8 mouse cellular contexts compared by ENCODE assay signal in genomic region chr10:61980424-61980823, GRCm38 (mm10). TPM values are rescaled to one million over a fixed set of nuclear protein-coding genes. Genes with fewer than 3 reads are reported as not detected.
DNase-seq lines count a peak whose midpoint lies in the region; ATAC-seq lines count a peak whose summit lies in the region.

No protein-coding gene starts in this region.

- no peak overlapping the region for H3K4me3 ChIP-seq in liver, embryonic 12.5 days
- no peak overlapping the region for H3K4me3 ChIP-seq in intestine, embryonic 16.5 days (ENCODE audit: low read length)
- H3K4me3 ChIP-seq in limb, embryonic 13.5 days, result no peak overlapping the region
- H3K4me3 ChIP-seq in neural tube, embryonic 11.5 days (ENCODE audit: low read depth, low read length), result no peak overlapping the region

- H3K9ac ChIP-seq in liver, embryonic 12.5 days, result no peak overlapping the region
- H3K9ac ChIP-seq in intestine, embryonic 16.5 days (ENCODE audit: low read depth, low read length), result no peak overlapping the region
- H3K9ac ChIP-seq in limb, embryonic 13.5 days, result no peak overlapping the region
- no peak overlapping the region for H3K9ac ChIP-seq in neural tube, embryonic 11.5 days (ENCODE audit: low read length)

- H3K9me3 ChIP-seq in liver, embryonic 12.5 days (replicated peaks), result no peaks in the 10 kb centered on the region
- H3K9me3 ChIP-seq in intestine, embryonic 16.5 days (ENCODE audit: control insufficient read depth, low read length), result 0 out of 2 replicates have a peak, but pooled peaks cover 6% of the 10 kb centered on the region
- no peaks in the 10 kb centered on the region for H3K9me3 ChIP-seq in limb, embryonic 13.5 days
- no peaks in the 10 kb centered on the region for H3K9me3 ChIP-seq in neural tube, embryonic 11.5 days (ENCODE audit: control insufficient read depth, low read length)

- no peak overlapping the region for H3K27ac ChIP-seq in liver, embryonic 12.5 days
- H3K27ac ChIP-seq in intestine, embryonic 16.5 days (ENCODE audit: low read length), result no peak overlapping the region
- no peak overlapping the region for H3K27ac ChIP-seq in limb, embryonic 13.5 days
- no peak overlapping the region for H3K27ac ChIP-seq in neural tube, embryonic 11.5 days (ENCODE audit: low read depth, low read length)

- peaks cover 57% of the 10 kb centered on the region for H3K27me3 ChIP-seq in liver, embryonic 12.5 days (replicated peaks)
- peaks cover 29% of the 10 kb centered on the region for H3K27me3 ChIP-seq in intestine, embryonic 16.5 days (replicated peaks; ENCODE audit: control insufficient read depth, insufficient read depth, low read length)
- peaks cover 48% of the 10 kb centered on the region for H3K27me3 ChIP-seq in limb, embryonic 13.5 days
- peaks cover 42% of the 10 kb centered on the region for H3K27me3 ChIP-seq in neural tube, embryonic 11.5 days (ENCODE audit: control insufficient read depth, insufficient read depth, low read length)

- DNase-seq in liver, result peak; percentile 84
- peak; percentile 89 for DNase-seq in embryo, embryonic 10 days (ENCODE audit: low spot score)
- DNase-seq in gastrocnemius, postnatal 14 days, result peak; percentile 90
- peak; percentile 89 for DNase-seq in neural tube, embryonic 11.5 days (ENCODE audit: low spot score)
- peak; percentile 43 for DNase-seq in telencephalon, adult 2 months (ENCODE audit: low read depth, low spot score)

- no peak for ATAC-seq in liver, embryonic 12.5 days
- ATAC-seq in intestine, embryonic 16.5 days, result peak; percentile 60; the same call in 1 of the 2 replicates
- ATAC-seq in limb, embryonic 13.5 days (ENCODE audit: low FRiP score, low read depth), result no peak
- ATAC-seq in neural tube, embryonic 11.5 days (ENCODE audit: insufficient read depth, low FRiP score, low TSS enrichment), result no peak

- under 1% methylated on average over 7 of the region's 7 CpGs for WGBS in liver, embryonic 12.5 days (ENCODE audit: insufficient replicate concordance)
- 1% methylated on average over 7 of the region's 7 CpGs for WGBS in intestine, embryonic 16.5 days
- WGBS in limb, embryonic 13.5 days, result 2% methylated on average over 7 of the region's 7 CpGs
- 5% methylated on average over 7 of the region's 7 CpGs for WGBS in neural tube, embryonic 11.5 days

- intact Hi-C loops in gastrocnemius, postnatal 14 days (cut with DNase I; ENCODE audit: low total_unique reads), result loop anchor here (2.0 to 5.0 kb wide), 2 partner anchors 122 to 138 kb away; no protein-coding TSS in a partner anchor

- no peaks in the 10 kb centered on the region for H3K36me3 ChIP-seq in liver, embryonic 12.5 days
- no peaks in the 10 kb centered on the region for H3K36me3 ChIP-seq in intestine, embryonic 16.5 days (ENCODE audit: control insufficient read depth, insufficient read depth, low read length)
- no peaks in the 10 kb centered on the region for H3K36me3 ChIP-seq in limb, embryonic 13.5 days
- no peaks in the 10 kb centered on the region for H3K36me3 ChIP-seq in neural tube, embryonic 11.5 days (ENCODE audit: control insufficient read depth, insufficient read depth, low read length)

- H3K4me1 ChIP-seq in liver, embryonic 12.5 days, result peaks cover 21% of the 10 kb centered on the region
- peaks cover 4% of the 10 kb centered on the region for H3K4me1 ChIP-seq in intestine, embryonic 16.5 days (ENCODE audit: control insufficient read depth, insufficient read depth, low read length)
- H3K4me1 ChIP-seq in limb, embryonic 13.5 days, result peaks cover 31% of the 10 kb centered on the region
- peaks cover 10% of the 10 kb centered on the region for H3K4me1 ChIP-seq in neural tube, embryonic 11.5 days (ENCODE audit: control insufficient read depth, insufficient read depth, low read length)

- no peak overlapping the region for H3K4me2 ChIP-seq in liver, embryonic 12.5 days
- no peak overlapping the region for H3K4me2 ChIP-seq in intestine, embryonic 16.5 days (ENCODE audit: low read depth, low read length)
- H3K4me2 ChIP-seq in limb, embryonic 13.5 days (replicated peaks), result peak overlapping the region; percentile 35; the same call in 1 of the 2 replicates
- no peak overlapping the region; the same call in 1 of the 2 replicates for H3K4me2 ChIP-seq in neural tube, embryonic 11.5 days (ENCODE audit: low read depth)

RNA-seq across cellular contexts. Expression of gene Col13a1, which starts 1.5 kb away (rescaled TPM):
- polyA plus RNA-seq in liver, embryonic 12.5 days (2016; fragmentation: Nextera tagmentation; extraction: Ambion mirVana), result 2.6 and 5.0 TPM in 2 replicates
- 1 to 10 TPM; 2.1 to 2.7 TPM for total RNA-seq in gastrocnemius, postnatal 14 days (2021)
- 4.5 and 5.7 TPM in 2 replicates for polyA plus RNA-seq in intestine, embryonic 16.5 days (2015; fragmentation: Nextera tagmentation; extraction: Ambion mirVana)
- 4.0 and 4.6 TPM in 2 replicates for polyA plus RNA-seq in limb, embryonic 13.5 days (2015; fragmentation: Nextera tagmentation; extraction: Ambion mirVana)
- 1.6 and 2.4 TPM in 2 replicates for polyA plus RNA-seq in neural tube, embryonic 11.5 days (2014; fragmentation: Nextera tagmentation; extraction: Ambion mirVana)
